Mouse (Mus musculus) testis, adult 2 months (tissue): Measurements from ENCODE around the gene Slit3. TPM values are rescaled to one million over a fixed set of nuclear protein-coding genes. Genes with fewer than 3 reads are reported as not detected.
A peak's percentile ranks its signal among the peaks of the same experiment; 100 is the strongest.

Source experiments
- H3K27ac ChIP-seq: fragments of 200-500 bp; 2 replicates; pipeline ENCODE4 v1.5.1; 2012; ENCODE audit warnings: low read depth, low read length; ENCODE audit not compliant: control insufficient read depth, insufficient read depth
- H3K27me3 ChIP-seq: fragments of 200-500 bp; 2 replicates; pipeline ENCODE4 v1.6.1; 2012; ENCODE audit warnings: mild to moderate bottlenecking, low read length, moderate library complexity; ENCODE audit not compliant: control insufficient read depth, insufficient read depth
- H3K36me3 ChIP-seq: fragments of 200-500 bp; 2 replicates; pipeline ENCODE4 v1.6.1; 2012; ENCODE audit warnings: mild to moderate bottlenecking, low read length; ENCODE audit not compliant: control insufficient read depth, insufficient read depth
- H3K4me1 ChIP-seq: fragments of 200-500 bp; 2 replicates; pipeline ENCODE4 v1.6.1; 2012; ENCODE audit warnings: low read length; ENCODE audit not compliant: control insufficient read depth, insufficient read depth
- H3K4me3 ChIP-seq: fragments of 200-500 bp; 2 replicates; pipeline ENCODE4 v1.5.1; 2012; ENCODE audit warnings: low read depth, mild to moderate bottlenecking, low read length, moderate library complexity, mixed read lengths; ENCODE audit not compliant: control insufficient read depth
- CTCF ChIP-seq: fragments of 200-500 bp; IDR thresholded peaks from 2 replicates; pipeline ENCODE4 v1.5.1; 2012; ENCODE audit warnings: low read depth, mild to moderate bottlenecking, inconsistent platforms, low read length, moderate library complexity; ENCODE audit not compliant: control insufficient read depth, insufficient read depth, insufficient replicate concordance
- POLR2A ChIP-seq: fragments of 200-500 bp; IDR thresholded peaks from 2 replicates; pipeline ENCODE4 v1.6.1; 2012; ENCODE audit warnings: low read depth, mild to moderate bottlenecking, inconsistent platforms, low read length, moderate library complexity; ENCODE audit not compliant: control insufficient read depth
- polyA plus RNA-seq: library from polyadenylated mRNA; depleted of rRNA; stranded (reverse); fragments of >200 nt; gene quantifications from 2 replicates; pipeline ENCODE4 v1.2.3, GENCODE M21; 2012

Slit3 gene
- polyA plus RNA-seq, 1 experiment: 8.4 TPM

- H3K4me3 ChIP-seq: no peak overlapping the region
- no peak overlapping the region for H3K27ac ChIP-seq
- no peaks in the 10 kb centered on the region for H3K27me3 ChIP-seq
- H3K36me3 ChIP-seq: no peaks in the 10 kb centered on the region
- TF ChIP-seq POLR2A (no peak), CTCF (no peak)
- H3K4me1 ChIP-seq: peaks cover 2% of the 10 kb centered on the region
These were observed 541.9 kb downstream of the Slit3 start for GRCm38 (mm10) chr11:35662945-35663344.

- H3K27ac ChIP-seq: no peak overlapping the region
- H3K4me1 ChIP-seq: peaks cover 2% of the 10 kb centered on the region; the same call in 1 of the 2 replicates
- H3K27me3 ChIP-seq: no peaks in the 10 kb centered on the region
These were observed 542.6 kb downstream of the Slit3 start for GRCm38 (mm10) chr11:35663661-35664060.

DNA sequence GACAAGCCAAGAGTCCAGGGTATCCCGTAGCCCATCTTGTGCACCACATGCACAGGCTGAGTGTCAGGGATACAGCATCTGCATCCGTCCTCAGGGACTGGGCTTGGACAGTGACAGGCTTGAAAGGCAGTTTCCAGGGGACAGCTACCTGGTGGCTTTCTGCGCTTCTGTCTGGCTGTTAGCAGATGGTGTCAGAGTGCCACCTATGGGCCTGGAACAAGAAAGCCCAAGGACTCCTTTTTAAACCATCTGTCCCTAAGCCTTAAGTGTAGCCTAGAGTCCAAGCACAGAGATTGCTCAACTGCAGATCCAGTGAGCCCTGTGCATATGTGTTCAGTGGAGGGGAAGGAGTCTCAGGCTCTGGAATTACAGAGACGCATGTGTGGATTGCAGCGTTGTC, 544.0 kb downstream of the Slit3 start:
- Histone ChIP-seq H3K36me3 (no peaks in the 10 kb centered on the region), H3K4me3 (no peak overlapping the region), H3K4me1 (no peaks in the 10 kb centered on the region), H3K27me3 (no peaks in the 10 kb centered on the region), H3K27ac (no peak overlapping the region)
- no peak for TF ChIP-seq CTCF
- TF ChIP-seq POLR2A: no peak

More at GRCm38 (mm10) chr11:35663661-35664060, 542.6 kb downstream of the Slit3 start:
- TF ChIP-seq CTCF: no peak
- no peak overlapping the region for H3K4me3 ChIP-seq
- H3K36me3 ChIP-seq: no peaks in the 10 kb centered on the region

GRCm38 (mm10) chr11:35667428-35667827, 546.4 kb downstream of the Slit3 start:
- H3K4me1 ChIP-seq: no peaks in the 10 kb centered on the region
- TF ChIP-seq POLR2A (no peak), CTCF (peak; percentile 49; the same call in 1 of the 2 replicates)
- no peak overlapping the region for H3K4me3 ChIP-seq
- H3K27me3 ChIP-seq: no peaks in the 10 kb centered on the region
- H3K36me3 ChIP-seq: no peaks in the 10 kb centered on the region
- H3K27ac ChIP-seq: no peak overlapping the region

GRCm38 (mm10) chr11:35668138-35668537, 547.1 kb downstream of the Slit3 start:
- Histone ChIP-seq H3K4me1 (no peaks in the 10 kb centered on the region), H3K4me3 (no peak overlapping the region), H3K27ac (no peak overlapping the region), H3K36me3 (no peaks in the 10 kb centered on the region), H3K27me3 (no peaks in the 10 kb centered on the region)
- TF ChIP-seq CTCF (no peak), POLR2A (no peak)

GRCm38 (mm10) chr11:35668750-35669149, 547.7 kb downstream of the Slit3 start:
- Histone ChIP-seq H3K4me3 (no peak overlapping the region), H3K27me3 (no peaks in the 10 kb centered on the region), H3K4me1 (no peaks in the 10 kb centered on the region), H3K27ac (no peak overlapping the region), H3K36me3 (no peaks in the 10 kb centered on the region)
- TF ChIP-seq CTCF (no peak), POLR2A (no peak)

DNA sequence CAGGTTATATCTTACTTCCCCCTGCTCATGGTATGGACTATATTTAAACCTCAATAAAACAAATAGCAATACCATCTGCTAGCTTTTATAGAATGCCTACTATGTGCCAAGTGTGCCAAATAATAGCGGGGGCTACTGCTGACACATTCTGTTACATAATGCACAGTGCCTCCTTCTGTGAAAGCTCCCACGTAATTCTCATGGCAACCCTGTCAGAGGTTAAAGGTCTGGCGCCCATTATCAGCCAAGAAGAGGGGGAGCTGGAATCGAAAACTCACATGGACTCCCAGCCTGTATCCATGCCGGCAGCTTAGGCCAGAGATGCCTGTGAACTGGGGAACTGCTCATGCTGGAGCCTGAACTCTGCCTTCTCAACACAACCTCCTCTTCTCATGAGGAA, 548.5 kb downstream of the Slit3 start:
- Histone ChIP-seq H3K4me3 (no peak overlapping the region), H3K36me3 (no peaks in the 10 kb centered on the region), H3K27ac (no peak overlapping the region), H3K27me3 (no peaks in the 10 kb centered on the region), H3K4me1 (no peaks in the 10 kb centered on the region)
- no peak for TF ChIP-seq POLR2A
- no peak for TF ChIP-seq CTCF

GRCm38 (mm10) chr11:35670181-35670580, 549.2 kb downstream of the Slit3 start:
- Histone ChIP-seq H3K36me3 (no peaks in the 10 kb centered on the region), H3K4me1 (no peaks in the 10 kb centered on the region), H3K27ac (no peak overlapping the region), H3K27me3 (no peaks in the 10 kb centered on the region), H3K4me3 (peak overlapping the region; percentile 44; the same call in 1 of the 2 replicates)
- TF ChIP-seq CTCF (no peak), POLR2A (no peak)
